Mouse (Mus musculus): Measurements from ENCODE around the gene Bag5.

DNA sequence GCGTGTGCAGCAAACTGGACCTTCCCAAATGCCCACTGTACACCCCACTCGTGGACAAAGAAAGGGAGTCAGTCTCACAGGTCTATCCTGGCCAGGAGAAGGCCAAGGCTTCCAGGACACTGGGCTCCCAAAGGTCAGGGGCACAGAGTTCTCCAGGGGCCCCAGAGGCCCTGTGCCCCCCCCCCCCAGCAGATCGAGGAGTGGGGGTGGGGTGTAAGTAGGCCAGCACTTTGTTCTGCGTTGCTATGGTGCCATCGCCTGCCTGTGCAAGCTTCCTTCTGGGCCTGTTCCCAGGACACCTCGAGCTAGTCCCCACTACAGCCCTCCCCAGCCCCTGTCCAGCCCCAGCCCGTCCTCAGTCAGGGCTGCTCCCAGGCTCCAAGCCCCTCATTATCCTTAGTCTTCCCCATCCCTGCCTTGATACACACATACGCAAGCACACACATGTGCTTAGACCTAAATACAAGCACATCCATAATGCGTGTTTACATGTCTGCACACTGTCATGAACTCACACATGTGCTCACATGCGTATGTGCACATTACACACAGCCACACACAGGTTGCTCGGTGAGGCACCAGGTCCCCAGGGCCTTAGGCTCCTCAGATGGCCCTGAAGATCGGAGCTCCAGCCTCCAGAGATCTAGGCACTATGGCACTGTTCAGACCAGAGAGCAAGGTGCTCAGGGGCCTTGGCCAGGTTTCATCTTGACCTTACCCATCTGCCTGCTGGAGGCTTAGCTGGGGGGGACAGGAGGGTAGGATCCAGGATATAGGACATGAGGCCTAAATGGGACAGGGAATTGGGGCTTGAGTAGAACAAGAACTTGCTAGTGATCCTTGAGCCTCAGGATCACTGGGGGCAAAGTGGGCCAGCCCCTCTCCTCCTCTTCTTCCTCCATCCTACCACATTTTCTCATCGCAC lies 17.9 kb downstream of the Bag5 start:
- no peak for TF ChIP-seq CTCF (IDR thresholded peaks at IDR 0.05; ENCODE audit: control insufficient read depth, insufficient read depth, insufficient read length)
- TF ChIP-seq MAX (IDR thresholded peaks at IDR 0.05): no peak

Measured in C2C12 (cell line).